In genomic region chr3:105899394-105900147, GRCm38 (mm10) we compare ENCODE assay signal across 8 mouse cellular contexts. TPM values are rescaled to one million over a fixed set of nuclear protein-coding genes. Genes with fewer than 3 reads are reported as not detected.
DNase-seq lines count a peak whose midpoint lies in the region; ATAC-seq lines count a peak whose summit lies in the region.

No protein-coding gene starts in this region.

- H3K4me1 ChIP-seq in hindbrain, embryonic 15.5 days (replicated peaks), result no peaks in the 10 kb centered on the region

- H3K9me3 ChIP-seq in hindbrain, embryonic 15.5 days, result no peaks in the 10 kb centered on the region

- 42% methylated on average over 8 of the region's 8 CpGs for WGBS in hindbrain, embryonic 15.5 days

- no peaks in the 10 kb centered on the region for H3K27me3 ChIP-seq in hindbrain, embryonic 15.5 days

- no peak overlapping the region for H3K4me2 ChIP-seq in hindbrain, embryonic 15.5 days

- ATAC-seq in hindbrain, embryonic 15.5 days (ENCODE audit: low FRiP score, low read depth), result peak; percentile 86

- no peak overlapping the region for H3K4me3 ChIP-seq in hindbrain, embryonic 15.5 days

- H3K27ac ChIP-seq in hindbrain, embryonic 15.5 days (replicated peaks), result no peak overlapping the region

- DNase-seq in R1 (ENCODE audit: low read depth, low spot score), result peak; percentile 84
- peak; percentile 90 for DNase-seq in cerebellum, postnatal 14 days
- peak; percentile 85 to 86 for DNase-seq in frontal cortex, postnatal 36 days (ENCODE audit: low spot score in 2 of 2)
- peak; percentile 79 to 90 for DNase-seq in layer of hippocampus, postnatal 25 days (ENCODE audit: extremely low spot score in 1 of 2, low spot score in 1 of 2)
- DNase-seq in lung, postnatal 25 days (ENCODE audit: low spot score), result peak; percentile 88
- DNase-seq in retina, embryonic 14.5 days (ENCODE audit: low spot score), result peak; percentile 92
- DNase-seq in thymus, postnatal 25 days, result peak; percentile 86

- H3K36me3 ChIP-seq in hindbrain, embryonic 15.5 days, result no peaks in the 10 kb centered on the region

- no peak overlapping the region for H3K9ac ChIP-seq in hindbrain, embryonic 15.5 days

RNA-seq across cellular contexts. Expression of gene Tmigd3, which starts 28.9 kb away (rescaled TPM):
- 0.20 TPM in 1 of 2 replicates, not detected in the other for polyA plus RNA-seq in hindbrain, embryonic 15.5 days (2015; fragmentation: Nextera tagmentation; extraction: Ambion mirVana)
- total RNA-seq in layer of hippocampus, postnatal 25 days (2021), result not detected

RNA-seq across cellular contexts. Expression of gene Adora3, which starts 28.9 kb away (rescaled TPM):
- 0.18 and 0.21 TPM in 2 replicates for polyA plus RNA-seq in hindbrain, embryonic 15.5 days (2015; fragmentation: Nextera tagmentation; extraction: Ambion mirVana)
- under 1 TPM; 0.69 to 0.89 TPM for total RNA-seq in layer of hippocampus, postnatal 25 days (2021)

RNA-seq across cellular contexts. Expression of gene I830077J02Rik, which starts 32.9 kb away (rescaled TPM):
- polyA plus RNA-seq in hindbrain, embryonic 15.5 days (2015; fragmentation: Nextera tagmentation; extraction: Ambion mirVana), result 0.17 and 0.25 TPM in 2 replicates
- total RNA-seq in layer of hippocampus, postnatal 25 days (2021), result 1 to 10 TPM; 1.1 to 1.2 TPM

RNA-seq across cellular contexts. Expression of gene Wdr77, which starts 59.6 kb away (rescaled TPM):
- polyA plus RNA-seq in hindbrain, embryonic 15.5 days (2015; fragmentation: Nextera tagmentation; extraction: Ambion mirVana), result 94.0 and 100 TPM in 2 replicates
- 10 to 100 TPM; 48.4 to 52.4 TPM for total RNA-seq in layer of hippocampus, postnatal 25 days (2021)
